Mouse (Mus musculus) MEL (cell line): ENCODE measurements around the gene Pttg1. TPM values are rescaled to one million over a fixed set of nuclear protein-coding genes. Genes with fewer than 3 reads are reported as not detected.

Experiments used
- DNase-seq: peaks from one replicate; pipeline ENCODE4 v3.0.0; 2011; ENCODE audit warnings: low read depth, low spot score
- H3K27ac ChIP-seq: 2 replicates; pipeline ENCODE4 v1.5.1; 2012; ENCODE audit warnings: low read depth, mild to moderate bottlenecking, control low read depth, low read length, moderate library complexity; ENCODE audit not compliant: control insufficient read depth
- H3K27me3 ChIP-seq, 2 experiments: fragments of 150-350 bp in 1 of 2; sonication (generic) in 1 of 2; 2 replicates each; pipeline ENCODE4 v1.6.1; 2012; ENCODE audit warnings: low read length in 2 of 2, mild to moderate bottlenecking in 2 of 2, improper control_type of control experiment in 1 of 2, moderate library complexity in 1 of 2; ENCODE audit not compliant: insufficient read depth in 2 of 2, control insufficient read depth in 1 of 2
- H3K36me3 ChIP-seq, 2 experiments: 2 replicates each; pipeline ENCODE4 v1.6.1; 2012 to 2014; ENCODE audit warnings: low read length in 2 of 2, improper control_type of control experiment in 1 of 2, inconsistent platforms in 1 of 2, mild to moderate bottlenecking in 1 of 2; ENCODE audit not compliant: insufficient read depth in 2 of 2, control insufficient read depth in 1 of 2
- H3K4me1 ChIP-seq, 2 experiments: fragments of 150-350 bp in 1 of 2; sonication (generic) in 1 of 2; 2 replicates each; pipeline ENCODE4 v1.6.1; 2012; ENCODE audit warnings: low read length in 2 of 2, improper control_type of control experiment in 1 of 2, mild to moderate bottlenecking in 1 of 2; ENCODE audit not compliant: insufficient read depth in 2 of 2, control insufficient read depth in 1 of 2
- H3K4me3 ChIP-seq, 2 experiments: fragments of 150-350 bp in 1 of 2; sonication (generic) in 1 of 2; 2 replicates each; pipeline ENCODE4 v1.5.1; 2012; ENCODE audit warnings: low read depth in 2 of 2, low read length in 2 of 2, mild to moderate bottlenecking in 2 of 2, moderate library complexity in 2 of 2, control low read depth in 1 of 2, improper control_type of control experiment in 1 of 2; ENCODE audit not compliant: control insufficient read depth in 1 of 2, insufficient read depth in 1 of 2
- H3K79me2 ChIP-seq: 2 replicates; pipeline ENCODE4 v1.6.1; 2012; ENCODE audit warnings: mild to moderate bottlenecking, low read length, moderate library complexity; ENCODE audit not compliant: control insufficient read depth, poor library complexity, insufficient read depth
- H3K9ac ChIP-seq: 2 replicates; pipeline ENCODE4 v1.6.1; 2012; ENCODE audit warnings: low read depth, mild to moderate bottlenecking, control low read depth, low read length, moderate library complexity; ENCODE audit not compliant: control insufficient read depth, poor library complexity, severe bottlenecking
- H3K9me3 ChIP-seq: fragments of 150-350 bp; sonication (generic); replicated peaks from 2 replicates; pipeline ENCODE4 v1.6.1; 2012; ENCODE audit warnings: mild to moderate bottlenecking, low read length, improper control_type of control experiment, moderate library complexity; ENCODE audit not compliant: insufficient read depth
- CHD2 ChIP-seq: IDR thresholded peaks from 2 replicates; pipeline ENCODE4 v1.6.1; 2011; ENCODE audit warnings: low read length, improper control_type of control experiment
- CTCF ChIP-seq, 3 experiments: IDR thresholded peaks in 2 of 3; conservative IDR thresholded peaks in 1 of 3; 2 replicates each; pipeline ENCODE4 v1.5.1; 2011 to 2012; ENCODE audit warnings: low read length in 3 of 3, low read depth in 2 of 3, mild to moderate bottlenecking in 2 of 3, improper control_type of control experiment in 1 of 3, inconsistent platforms in 1 of 3, mixed read lengths in 1 of 3, moderate library complexity in 1 of 3; ENCODE audit not compliant: control insufficient read depth in 1 of 3, insufficient read depth in 1 of 3, poor library complexity in 1 of 3, severe bottlenecking in 1 of 3
- ETS1 ChIP-seq: IDR thresholded peaks from 2 replicates; pipeline ENCODE4 v1.6.1; 2012; ENCODE audit warnings: low read depth, mild to moderate bottlenecking, inconsistent platforms, low read length, improper control_type of control experiment, moderate library complexity
- GABPA ChIP-seq: IDR thresholded peaks from 2 replicates; pipeline ENCODE4 v1.6.1; 2012; ENCODE audit warnings: low read depth, mild to moderate bottlenecking, inconsistent platforms, low read length, improper control_type of control experiment, moderate library complexity
- GATA1 ChIP-seq: IDR thresholded peaks from 2 replicates; pipeline ENCODE4 v1.6.1; 2011; ENCODE audit warnings: low read depth, low read length, improper control_type of control experiment
- HCFC1 ChIP-seq: IDR thresholded peaks from 2 replicates; pipeline ENCODE4 v1.6.1; 2012; ENCODE audit warnings: low read depth, mild to moderate bottlenecking, inconsistent platforms, low read length, improper control_type of control experiment, moderate library complexity
- JUND ChIP-seq: IDR thresholded peaks from 2 replicates; pipeline ENCODE4 v1.6.1; 2011; ENCODE audit warnings: low read depth, mild to moderate bottlenecking, improper control_type of control experiment, low read length
- KAT2A ChIP-seq: conservative IDR thresholded peaks from 2 replicates; pipeline ENCODE4 v1.6.1; 2012; ENCODE audit warnings: low read depth, low read length, improper control_type of control experiment, inconsistent platforms
- MAX ChIP-seq: IDR thresholded peaks from 2 replicates; pipeline ENCODE4 v1.6.1; 2011; ENCODE audit warnings: low read length, improper control_type of control experiment
- MYC ChIP-seq: IDR thresholded peaks from 2 replicates; pipeline ENCODE4 v1.6.1; 2011; ENCODE audit warnings: low read depth, mild to moderate bottlenecking, low read length, improper control_type of control experiment, moderate library complexity
- NELFE ChIP-seq: IDR thresholded peaks from 2 replicates; pipeline ENCODE4 v1.6.1; 2011; ENCODE audit warnings: low read depth, low read length, improper control_type of control experiment
- NRF1 ChIP-seq: IDR thresholded peaks from 2 replicates; pipeline ENCODE4 v1.6.1; 2014; ENCODE audit warnings: low read depth, mild to moderate bottlenecking, inconsistent platforms, low read length, improper control_type of control experiment, moderate library complexity; ENCODE audit not compliant: poor library complexity, insufficient read depth, severe bottlenecking
- RAD21 ChIP-seq: IDR thresholded peaks from 2 replicates; pipeline ENCODE4 v1.6.1; 2011; ENCODE audit warnings: mild to moderate bottlenecking, low read depth, low read length, improper control_type of control experiment
- SMC3 ChIP-seq: IDR thresholded peaks from 2 replicates; pipeline ENCODE4 v1.6.1; 2011; ENCODE audit warnings: low read depth, low read length, improper control_type of control experiment
- TAL1 ChIP-seq: IDR thresholded peaks from 2 replicates; pipeline ENCODE4 v1.6.1; 2012; ENCODE audit warnings: mild to moderate bottlenecking, inconsistent platforms, low read length, moderate library complexity, mixed read lengths
- TBP ChIP-seq: IDR thresholded peaks from 2 replicates; pipeline ENCODE4 v1.8.0; 2011; ENCODE audit warnings: low read depth, low read length, improper control_type of control experiment
- ZKSCAN1 ChIP-seq: IDR thresholded peaks from 2 replicates; pipeline ENCODE4 v1.6.1; 2012; ENCODE audit warnings: low read depth, mild to moderate bottlenecking, inconsistent platforms, low read length, improper control_type of control experiment, moderate library complexity
- polyA plus RNA-seq, 2 experiments: library from polyadenylated mRNA; stranded (reverse) in 1 of 2; unstranded in 1 of 2; fragments of >175 nt in 1 of 2; fragments of >200 nt in 1 of 2; gene quantifications; 2 replicates each; pipeline versions ENCODE4 v1.2.1 to v1.2.4; 2012; ENCODE audit warnings: low replicate concordance in 2 of 2, low read depth in 1 of 2; ENCODE audit not compliant: insufficient read length in 2 of 2, insufficient read depth in 1 of 2, missing spikeins in 1 of 2
- total RNA-seq: library from RNA; depleted of rRNA; stranded (reverse); fragments of 300-350 nt; gene quantifications from 2 replicates; pipeline ENCODE4 v1.2.3, GENCODE M21; 2012

The Pttg1 gene
- total and polyA plus RNA-seq, 3 experiments: 73.6 to 140 TPM; not detected in 1

DNA sequence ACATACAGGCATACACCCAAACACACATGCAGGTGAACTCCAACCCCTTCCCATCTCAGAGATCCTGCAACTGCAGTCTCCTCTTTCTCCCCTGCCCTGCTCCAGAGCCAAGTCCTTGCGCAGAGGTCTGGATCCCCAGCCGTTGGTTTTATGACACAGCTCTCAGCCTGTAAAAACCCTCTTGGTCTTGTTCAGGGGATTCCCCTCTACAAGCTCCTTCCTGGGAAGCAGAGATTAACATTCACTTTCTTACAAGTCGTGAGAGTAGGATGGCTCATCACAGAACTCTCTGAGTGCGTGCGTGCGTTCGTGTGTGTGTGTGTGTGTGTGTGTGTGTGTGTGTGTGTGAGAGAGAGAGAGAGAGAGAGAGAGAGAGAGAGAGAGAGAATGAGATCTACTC, 15.8 kb downstream of the Pttg1 start:
- no peaks in the 10 kb centered on the region for H3K9me3 ChIP-seq
- no peak overlapping the region for H3K27ac ChIP-seq
- peaks cover 0 to 3% of the 10 kb centered on the region in 2 experiments; a peak in 2 of 4 replicates for H3K27me3 ChIP-seq
- H3K4me3 ChIP-seq: no peak overlapping the region
- H3K79me2 ChIP-seq: no peaks in the 10 kb centered on the region
- H3K4me1 ChIP-seq: no peaks in the 10 kb centered on the region; a peak in 1 of 4 replicates
- H3K36me3 ChIP-seq: no peaks in the 10 kb centered on the region
- DNase-seq: no peak
- H3K9ac ChIP-seq: no peak overlapping the region
- TF ChIP-seq MAX: no peak
- TF ChIP-seq JUND: no peak
- TF ChIP-seq KAT2A: no peak
- no peak for TF ChIP-seq CHD2
- no peak for TF ChIP-seq GABPA
- no peak for TF ChIP-seq GATA1
- no peak for TF ChIP-seq SMC3
- no peak for TF ChIP-seq CTCF (IDR thresholded peaks at IDR 0.05 in 2 of 3, conservative IDR thresholded peaks at IDR 0.05 in 1 of 3; ENCODE audit: control insufficient read depth in 1 of 3, insufficient read depth in 1 of 3, low read depth in 2 of 3, low read length in 3 of 3, poor library complexity in 1 of 3, severe bottlenecking in 1 of 3)
- TF ChIP-seq HCFC1: no peak
- TF ChIP-seq NELFE: no peak
- TF ChIP-seq ZKSCAN1: no peak
- TF ChIP-seq MYC: no peak
- TF ChIP-seq ETS1: no peak
- no peak for TF ChIP-seq RAD21
- TF ChIP-seq TBP: no peak
- no peak for TF ChIP-seq TAL1
- no peak for TF ChIP-seq NRF1

DNA sequence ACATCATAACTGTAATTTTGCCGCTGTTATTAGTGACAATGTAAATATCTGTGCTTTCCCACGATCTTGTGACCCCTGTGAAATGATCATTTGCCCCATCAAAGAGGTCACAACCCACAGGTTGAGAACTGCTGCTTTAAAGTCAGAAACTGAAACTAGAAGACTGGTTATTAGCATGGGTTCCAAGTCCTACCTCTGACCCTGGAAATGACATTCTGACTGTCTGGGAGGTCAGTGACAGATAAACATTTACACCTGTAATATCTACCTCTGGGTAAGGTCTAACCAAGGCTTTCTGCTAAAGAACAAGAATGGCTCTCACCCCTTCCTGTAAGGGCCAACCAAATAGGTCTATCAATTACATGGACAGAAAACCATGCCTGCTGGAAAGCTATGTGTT, 17.2 kb downstream of the Pttg1 start:
- H3K4me3 ChIP-seq: no peak overlapping the region
- no peak for TF ChIP-seq HCFC1
- TF ChIP-seq ETS1: no peak
- no peak for DNase-seq
- H3K36me3 ChIP-seq: no peaks in the 10 kb centered on the region
- H3K27me3 ChIP-seq: peaks cover 0 to 3% of the 10 kb centered on the region in 2 experiments; a peak in 2 of 4 replicates
- no peak overlapping the region for H3K27ac ChIP-seq
- H3K4me1 ChIP-seq: no peaks in the 10 kb centered on the region; a peak in 1 of 4 replicates
- no peak overlapping the region for H3K9ac ChIP-seq
- no peaks in the 10 kb centered on the region for H3K9me3 ChIP-seq
- H3K79me2 ChIP-seq: no peaks in the 10 kb centered on the region
